ENCODE assay signal across 7 mouse cellular contexts in genomic region chr17:23993559-23994428, GRCm38 (mm10). TPM values are rescaled to one million over a fixed set of nuclear protein-coding genes. Genes with fewer than 3 reads are reported as not detected.
A peak's percentile ranks its signal among the peaks of the same experiment; 100 is the strongest.
DNase-seq lines count a peak whose midpoint lies in the region; ATAC-seq and TF ChIP-seq lines count a peak whose summit lies in the region.

No protein-coding gene starts in this region.

- no peak for TF ChIP-seq POLR2A in heart, adult 2 months (IDR thresholded peaks at IDR 0.05; ENCODE audit: insufficient read depth, low read depth, low read length)
- no peak for TF ChIP-seq POLR2A in kidney, adult 2 months (IDR thresholded peaks at IDR 0.05; ENCODE audit: low read depth, low read length)

- H3K9me3 ChIP-seq in embryonic facial prominence, embryonic 11.5 days (replicated peaks; ENCODE audit: control insufficient read depth, low read length): no peaks in the 10 kb centered on the region
- no peaks in the 10 kb centered on the region for H3K9me3 ChIP-seq in limb, embryonic 12.5 days
- no peaks in the 10 kb centered on the region for H3K9me3 ChIP-seq in midbrain, embryonic 15.5 days

- no peaks in the 10 kb centered on the region for H3K4me1 ChIP-seq in embryonic facial prominence, embryonic 11.5 days (ENCODE audit: control insufficient read depth, insufficient read depth, low read length)
- H3K4me1 ChIP-seq in heart, adult 2 months (ENCODE audit: control insufficient read depth, insufficient read depth, low read length): no peaks in the 10 kb centered on the region
- H3K4me1 ChIP-seq in kidney, adult 2 months (ENCODE audit: control insufficient read depth, insufficient read depth, low read length): peaks cover 9% of the 10 kb centered on the region
- peaks cover 8% of the 10 kb centered on the region; the same call in 1 of the 2 replicates for H3K4me1 ChIP-seq in limb, embryonic 12.5 days (replicated peaks)
- H3K4me1 ChIP-seq in midbrain, embryonic 15.5 days: peaks cover 13% of the 10 kb centered on the region

- H3K27ac ChIP-seq in embryonic facial prominence, embryonic 11.5 days (replicated peaks; ENCODE audit: low read depth, low read length): no peak overlapping the region
- no peak overlapping the region for H3K27ac ChIP-seq in heart, adult 2 months
- peak overlapping the region; percentile 76; the same call in 1 of the 2 replicates for H3K27ac ChIP-seq in kidney, adult 2 months (ENCODE audit: insufficient read depth, low read depth, low read length)
- no peak overlapping the region for H3K27ac ChIP-seq in limb, embryonic 12.5 days
- H3K27ac ChIP-seq in midbrain, embryonic 15.5 days: no peak overlapping the region

- no peaks in the 10 kb centered on the region for H3K36me3 ChIP-seq in embryonic facial prominence, embryonic 11.5 days (replicated peaks; ENCODE audit: control insufficient read depth, insufficient read depth, low read depth, low read length)
- H3K36me3 ChIP-seq in heart, adult 2 months (ENCODE audit: control insufficient read depth, insufficient read depth, low read length): no peaks in the 10 kb centered on the region
- no peaks in the 10 kb centered on the region for H3K36me3 ChIP-seq in kidney, adult 2 months (ENCODE audit: control insufficient read depth, insufficient read depth, low read length)
- H3K36me3 ChIP-seq in limb, embryonic 12.5 days: no peaks in the 10 kb centered on the region
- H3K36me3 ChIP-seq in midbrain, embryonic 15.5 days (replicated peaks): no peaks in the 10 kb centered on the region

- H3K9ac ChIP-seq in embryonic facial prominence, embryonic 11.5 days (replicated peaks; ENCODE audit: low read length): peak overlapping the region; percentile 64
- H3K9ac ChIP-seq in heart, adult 2 months (ENCODE audit: low read depth, low read length): no peak overlapping the region
- H3K9ac ChIP-seq in limb, embryonic 12.5 days (replicated peaks): peak overlapping the region; percentile 52
- H3K9ac ChIP-seq in midbrain, embryonic 15.5 days: peak overlapping the region; percentile 53

- no peak for TF ChIP-seq EP300 in heart, adult 2 months (IDR thresholded peaks at IDR 0.05; ENCODE audit: insufficient read depth, low read depth, low read length)

- peak; percentile 97 for DNase-seq in adrenal gland, postnatal 14 days
- DNase-seq in embryonic facial prominence, embryonic 11.5 days (ENCODE audit: low spot score): peak; percentile 92
- DNase-seq in heart, adult 2 months: peak; percentile 82 to 85
- peak; percentile 95 for DNase-seq in kidney, adult 2 months
- DNase-seq in spleen, adult 18-20 months: peak; percentile 70 to 88

- 12% methylated on average over 31 of the region's 31 CpGs for WGBS in embryonic facial prominence, embryonic 11.5 days
- WGBS in heart, adult 2 months: 13% methylated on average over 31 of the region's 31 CpGs
- WGBS in kidney, adult 2 months: 10% methylated on average over 31 of the region's 31 CpGs
- WGBS in limb, embryonic 12.5 days: 14% methylated on average over 31 of the region's 31 CpGs
- 10% methylated on average over 31 of the region's 31 CpGs for WGBS in midbrain, embryonic 15.5 days

- peak; percentile 65 for TF ChIP-seq CTCF in heart, adult 2 months (IDR thresholded peaks at IDR 0.05)
- peak; percentile 67 for TF ChIP-seq CTCF in kidney, adult 2 months (conservative IDR thresholded peaks at IDR 0.05; ENCODE audit: insufficient read depth, insufficient read length, low read depth, low read length)

- no peaks in the 10 kb centered on the region for H3K27me3 ChIP-seq in embryonic facial prominence, embryonic 11.5 days (ENCODE audit: control insufficient read depth, insufficient read depth, low read length)
- H3K27me3 ChIP-seq in heart, adult 2 months (ENCODE audit: control insufficient read depth, insufficient read depth, low read length): no peaks in the 10 kb centered on the region
- no peaks in the 10 kb centered on the region for H3K27me3 ChIP-seq in kidney, adult 2 months (replicated peaks; ENCODE audit: control insufficient read depth, insufficient read depth, low read length)
- peaks cover 21% of the 10 kb centered on the region for H3K27me3 ChIP-seq in limb, embryonic 12.5 days
- no peaks in the 10 kb centered on the region for H3K27me3 ChIP-seq in midbrain, embryonic 15.5 days (replicated peaks)

- peak; percentile 51 for ATAC-seq in embryonic facial prominence, embryonic 11.5 days (replicated peaks; ENCODE audit: insufficient number of reproducible peaks, low FRiP score, low TSS enrichment, low read depth)
- ATAC-seq in limb, embryonic 12.5 days (ENCODE audit: insufficient number of reproducible peaks, insufficient read depth, low FRiP score, low TSS enrichment, low read depth): 0 out of 2 replicates have a peak, but pooled peaks have one; percentile 33
- ATAC-seq in midbrain, embryonic 15.5 days (replicated peaks): peak; percentile 84

- H3K4me2 ChIP-seq in embryonic facial prominence, embryonic 11.5 days (ENCODE audit: low read depth, low read length): peak overlapping the region; percentile 49
- peak overlapping the region; percentile 59 for H3K4me2 ChIP-seq in limb, embryonic 12.5 days
- H3K4me2 ChIP-seq in midbrain, embryonic 15.5 days: peak overlapping the region; percentile 59

- no peaks in the 10 kb centered on the region for H3K79me2 ChIP-seq in heart, adult 2 months (replicated peaks; ENCODE audit: control insufficient read depth, insufficient read depth, low read length)

- intact Hi-C loops in heart, adult 2 months (cut with DNase I): no loop called here

- H3K4me3 ChIP-seq in embryonic facial prominence, embryonic 11.5 days (ENCODE audit: low read depth, low read length): peak overlapping the region; percentile 19; the same call in 1 of the 2 replicates
- H3K4me3 ChIP-seq in heart, adult 2 months: no peak overlapping the region
- H3K4me3 ChIP-seq in kidney, adult 2 months (ENCODE audit: insufficient read depth, low read depth, low read length): no peak overlapping the region
- H3K4me3 ChIP-seq in limb, embryonic 12.5 days (replicated peaks): peak overlapping the region; percentile 33
- H3K4me3 ChIP-seq in midbrain, embryonic 15.5 days: peak overlapping the region; percentile 33

RNA-seq across cellular contexts. Expression of gene Prss22, which starts 4.1 kb away (rescaled TPM):
- total RNA-seq in adrenal gland, postnatal 14 days (2021): not detected in 2 replicates
- polyA plus RNA-seq in embryonic facial prominence, embryonic 11.5 days (2014; fragmentation: Nextera tagmentation; extraction: Ambion mirVana): 0.94 and 1.7 TPM in 2 replicates
- total RNA-seq in heart, adult 2 months (2021): not detected
- polyA plus RNA-seq in heart, adult 2 months (2012; rRNA removed): not detected in 2 replicates
- 0.23 and 0.26 TPM in 2 replicates for polyA plus RNA-seq in kidney, adult 2 months (2012; rRNA removed)
- polyA plus RNA-seq in limb, embryonic 12.5 days (2016; fragmentation: Nextera tagmentation; extraction: Ambion mirVana): 0.76 and 0.84 TPM in 2 replicates
- polyA plus RNA-seq in midbrain, embryonic 15.5 days (2015; fragmentation: Nextera tagmentation; extraction: Ambion mirVana): not detected in 2 replicates

RNA-seq across cellular contexts. Expression of gene Prss30, which starts 13.4 kb away (rescaled TPM):
- 0.34 and 0.37 TPM in 2 replicates for total RNA-seq in adrenal gland, postnatal 14 days (2021)
- polyA plus RNA-seq in embryonic facial prominence, embryonic 11.5 days (2014; fragmentation: Nextera tagmentation; extraction: Ambion mirVana): not detected in 2 replicates
- total RNA-seq in heart, adult 2 months (2021): not detected
- polyA plus RNA-seq in heart, adult 2 months (2012; rRNA removed): 0.12 TPM in 2 replicates
- polyA plus RNA-seq in kidney, adult 2 months (2012; rRNA removed): 0.71 and 0.95 TPM in 2 replicates
- not detected in 2 replicates for polyA plus RNA-seq in limb, embryonic 12.5 days (2016; fragmentation: Nextera tagmentation; extraction: Ambion mirVana)
- polyA plus RNA-seq in midbrain, embryonic 15.5 days (2015; fragmentation: Nextera tagmentation; extraction: Ambion mirVana): not detected in 2 replicates

RNA-seq across cellular contexts. Expression of gene Sbpl, which starts 38.7 kb away (rescaled TPM):
- total RNA-seq in adrenal gland, postnatal 14 days (2021): not detected in 2 replicates
- not detected in 2 replicates for polyA plus RNA-seq in embryonic facial prominence, embryonic 11.5 days (2014; fragmentation: Nextera tagmentation; extraction: Ambion mirVana)
- not detected for total RNA-seq in heart, adult 2 months (2021)
- polyA plus RNA-seq in heart, adult 2 months (2012; rRNA removed): not detected in 2 replicates
- not detected in 2 replicates for polyA plus RNA-seq in kidney, adult 2 months (2012; rRNA removed)
- not detected in 2 replicates for polyA plus RNA-seq in limb, embryonic 12.5 days (2016; fragmentation: Nextera tagmentation; extraction: Ambion mirVana)
- polyA plus RNA-seq in midbrain, embryonic 15.5 days (2015; fragmentation: Nextera tagmentation; extraction: Ambion mirVana): not detected in 2 replicates

RNA-seq across cellular contexts. Expression of gene Prss27, which starts 44.1 kb away (rescaled TPM):
- 0.41 and 1.6 TPM in 2 replicates for total RNA-seq in adrenal gland, postnatal 14 days (2021)
- polyA plus RNA-seq in embryonic facial prominence, embryonic 11.5 days (2014; fragmentation: Nextera tagmentation; extraction: Ambion mirVana): 0.17 TPM in 1 of 2 replicates, not detected in the other
- not detected for total RNA-seq in heart, adult 2 months (2021)
- not detected in 2 replicates for polyA plus RNA-seq in heart, adult 2 months (2012; rRNA removed)
- 0.16 and 0.30 TPM in 2 replicates for polyA plus RNA-seq in kidney, adult 2 months (2012; rRNA removed)
- polyA plus RNA-seq in limb, embryonic 12.5 days (2016; fragmentation: Nextera tagmentation; extraction: Ambion mirVana): 0.17 TPM in 1 of 2 replicates, not detected in the other
- 0.36 and 0.44 TPM in 2 replicates for polyA plus RNA-seq in midbrain, embryonic 15.5 days (2015; fragmentation: Nextera tagmentation; extraction: Ambion mirVana)

RNA-seq across cellular contexts. Expression of gene Sbp, which starts 52.3 kb away (rescaled TPM):
- total RNA-seq in adrenal gland, postnatal 14 days (2021): not detected in 2 replicates
- polyA plus RNA-seq in embryonic facial prominence, embryonic 11.5 days (2014; fragmentation: Nextera tagmentation; extraction: Ambion mirVana): not detected in 2 replicates
- not detected for total RNA-seq in heart, adult 2 months (2021)
- not detected in 2 replicates for polyA plus RNA-seq in heart, adult 2 months (2012; rRNA removed)
- not detected in 2 replicates for polyA plus RNA-seq in kidney, adult 2 months (2012; rRNA removed)
- not detected in 2 replicates for polyA plus RNA-seq in limb, embryonic 12.5 days (2016; fragmentation: Nextera tagmentation; extraction: Ambion mirVana)
- polyA plus RNA-seq in midbrain, embryonic 15.5 days (2015; fragmentation: Nextera tagmentation; extraction: Ambion mirVana): not detected in 2 replicates

Comparison
In these comparisons a context has a peak if more than half of its experiments do, and no peak if none do; other contexts are left out.
1. ATAC-seq: peak in every context shown above with its lines; median percentile 84 in midbrain, embryonic 15.5 days; 51 in embryonic facial prominence, embryonic 11.5 days; 33 in limb, embryonic 12.5 days.
2. H3K4me3 ChIP-seq: peak in embryonic facial prominence, embryonic 11.5 days (single experiment), limb, embryonic 12.5 days (single experiment) and midbrain, embryonic 15.5 days (single experiment); none in heart, adult 2 months (single experiment) and kidney, adult 2 months (single experiment).
3. Peak in every context shown above with its lines, with median percentiles within 50 percentile points of each other: DNase-seq and H3K4me2 ChIP-seq.